Mouse (Mus musculus): ENCODE results near the gene Dok7.

The Dok7 gene

DNA sequence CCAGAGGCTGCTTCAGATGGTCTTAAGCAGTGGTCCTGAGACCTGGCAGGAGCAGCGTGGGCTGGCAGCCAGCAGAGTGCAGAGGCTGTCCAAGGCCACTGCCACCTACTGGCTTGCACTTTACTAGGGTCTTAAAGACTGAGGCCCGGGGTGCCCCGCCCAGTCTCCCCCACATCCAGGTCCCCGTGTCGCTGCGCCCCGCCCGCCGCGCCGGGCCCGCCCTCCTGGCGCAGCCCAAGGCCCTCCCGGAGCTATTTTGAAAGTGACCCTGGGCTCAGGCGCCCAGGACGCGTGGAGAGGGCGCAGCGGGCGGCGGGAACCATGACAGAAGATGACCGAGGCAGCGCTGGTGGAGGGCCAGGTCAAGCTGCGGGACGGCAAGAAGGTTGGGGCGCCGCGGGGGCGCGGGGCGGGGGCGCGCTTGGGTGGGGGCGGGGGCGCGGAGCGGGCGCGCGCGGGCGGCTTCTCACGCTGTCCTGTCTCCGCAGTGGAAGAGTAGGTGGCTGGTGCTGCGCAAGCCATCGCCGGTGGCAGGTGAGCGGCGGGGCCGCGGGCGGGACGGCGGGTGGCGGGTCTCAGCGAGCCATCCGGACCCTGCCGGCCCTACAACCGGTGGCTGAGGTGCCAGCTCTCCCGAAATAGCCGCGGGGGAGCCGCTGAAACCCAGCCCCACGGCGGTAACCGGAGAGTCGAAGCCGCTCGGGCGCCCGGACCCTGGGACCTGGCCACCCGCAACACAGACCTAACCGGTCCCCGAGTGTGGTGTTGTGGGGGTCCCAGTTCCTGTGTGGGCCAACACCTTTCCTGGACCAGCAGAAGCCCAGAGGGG, at the start of gene Dok7:
Gene Dok7 (plus strand): TSS at position 163 of the 829 bp plus-strand sequence.
- peak; percentile 80 for DNase-seq (ENCODE audit: low spot score)

- DNase-seq (ENCODE audit: low spot score): no peak
These were observed 47.4 kb upstream of the Dok7 start for GRCm38 (mm10) chr5:35009163-35009562.

- no peak for DNase-seq (ENCODE audit: low spot score)
These were observed 45.9 kb upstream of the Dok7 start for GRCm38 (mm10) chr5:35010656-35011055.

GRCm38 (mm10) chr5:35011156-35011923, 45.2 kb upstream of the Dok7 start:
- DNase-seq (ENCODE audit: low spot score): no peak

- DNase-seq (ENCODE audit: low spot score): no peak
These were observed 42.5 kb upstream of the Dok7 start for GRCm38 (mm10) chr5:35014036-35014435.

- DNase-seq (ENCODE audit: low spot score): no peak
These were observed 36.8 kb upstream of the Dok7 start for GRCm38 (mm10) chr5:35019673-35020300.

DNA sequence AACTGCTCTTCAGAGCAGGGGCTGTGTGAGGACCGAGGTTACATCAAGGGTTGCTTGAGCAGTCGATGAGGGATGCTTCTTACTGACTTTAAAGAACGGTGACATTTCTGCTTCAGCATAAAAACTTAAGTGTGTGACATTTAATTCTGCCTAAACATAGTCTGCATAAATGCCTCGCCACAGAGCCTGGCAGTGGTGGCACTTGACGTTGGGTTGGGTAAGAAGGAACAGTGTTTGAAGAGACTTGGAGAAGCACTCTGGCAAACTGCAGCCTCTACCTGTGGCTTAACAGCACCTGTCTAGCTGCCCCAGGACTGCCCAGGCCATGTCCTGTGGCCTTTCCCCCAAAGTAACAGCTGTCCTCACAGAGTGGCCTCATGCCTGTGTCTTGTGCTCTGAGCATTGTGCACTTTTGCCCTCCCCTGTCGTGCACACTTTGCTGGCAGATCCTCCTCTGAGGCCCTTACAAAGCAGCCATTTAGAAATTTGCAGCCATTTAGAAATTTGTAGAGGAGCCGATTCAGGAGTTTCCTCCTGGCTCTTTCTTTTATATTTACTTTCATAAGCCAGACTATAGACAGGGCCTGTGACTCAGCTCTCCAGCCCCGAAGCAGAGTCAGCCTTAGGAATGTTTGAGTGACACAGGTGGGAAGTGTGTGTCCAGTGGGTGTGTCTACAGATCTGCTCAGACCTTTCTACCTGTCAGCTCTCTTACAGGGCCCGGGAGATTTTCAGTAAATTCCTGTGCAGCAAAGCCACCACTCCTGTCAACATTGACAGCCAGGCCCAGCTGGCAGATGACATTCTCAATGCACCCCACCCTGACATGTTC, 35.9 kb upstream of the Dok7 start:
- no peak for DNase-seq (ENCODE audit: low spot score)

- peak; percentile 64 for DNase-seq (ENCODE audit: low spot score)
These were observed 31.6 kb upstream of the Dok7 start for GRCm38 (mm10) chr5:35024975-35025374.

GRCm38 (mm10) chr5:35029303-35029702, 27.3 kb upstream of the Dok7 start:
- DNase-seq (ENCODE audit: low spot score): no peak

- no peak for DNase-seq (ENCODE audit: low spot score)
These were observed 26.8 kb upstream of the Dok7 start for GRCm38 (mm10) chr5:35029755-35030154.

DNA sequence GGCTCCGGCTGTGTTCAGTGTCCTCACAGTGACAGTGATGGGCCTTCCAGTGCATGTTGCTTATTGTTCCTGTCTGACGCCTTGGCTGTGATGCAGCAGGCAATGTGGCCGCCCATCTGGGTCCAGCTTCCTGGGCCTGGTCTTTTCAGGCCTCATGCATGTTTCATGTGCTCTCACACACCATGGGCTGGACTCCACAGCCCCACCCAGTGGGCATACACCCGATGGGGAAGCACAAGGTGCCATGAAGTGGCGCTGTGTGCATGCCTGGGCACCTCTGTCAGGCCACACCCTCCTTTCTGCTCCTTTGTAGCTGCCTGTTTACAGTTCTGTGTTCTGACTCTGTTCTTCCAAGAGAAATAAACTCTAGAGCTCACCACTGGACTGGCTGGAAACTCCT, 23.5 kb upstream of the Dok7 start:
- DNase-seq (ENCODE audit: low spot score): no peak

- DNase-seq (ENCODE audit: low spot score): no peak
These were observed 22.9 kb upstream of the Dok7 start for GRCm38 (mm10) chr5:35033619-35034018.

- no peak for DNase-seq (ENCODE audit: low spot score)
These were observed 21.4 kb upstream of the Dok7 start for GRCm38 (mm10) chr5:35035141-35035540.

- no peak for DNase-seq (ENCODE audit: low spot score)
These were observed 20.8 kb upstream of the Dok7 start for GRCm38 (mm10) chr5:35035795-35036194.

DNA sequence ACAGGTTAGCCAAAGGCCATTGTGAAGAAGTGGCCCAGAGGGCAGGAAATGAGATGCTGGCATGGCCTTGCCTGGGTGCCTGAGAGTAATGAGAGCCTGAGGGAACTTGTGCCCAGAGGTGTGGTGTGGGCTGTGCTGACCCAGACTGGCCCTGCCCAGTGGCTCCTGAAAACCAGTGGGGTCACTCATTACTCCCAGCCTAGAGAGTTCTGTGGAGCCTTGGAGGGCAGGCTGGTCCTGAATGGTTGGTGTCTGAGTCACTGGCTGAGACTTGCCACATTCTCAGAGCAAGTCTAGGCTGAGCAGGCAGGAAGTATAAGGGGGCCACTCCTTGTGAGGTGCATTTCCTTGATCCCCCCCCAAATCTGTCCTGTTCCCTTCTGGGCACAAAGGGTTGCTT, 19.1 kb upstream of the Dok7 start:
- no peak for DNase-seq (ENCODE audit: low spot score)

- DNase-seq (ENCODE audit: low spot score): no peak
These were observed 15.2 kb upstream of the Dok7 start, which contains the start of gene Hgfac for GRCm38 (mm10) chr5:35041268-35041829. TSS of gene Hgfac (plus strand) at chr5:35041509.

DNA sequence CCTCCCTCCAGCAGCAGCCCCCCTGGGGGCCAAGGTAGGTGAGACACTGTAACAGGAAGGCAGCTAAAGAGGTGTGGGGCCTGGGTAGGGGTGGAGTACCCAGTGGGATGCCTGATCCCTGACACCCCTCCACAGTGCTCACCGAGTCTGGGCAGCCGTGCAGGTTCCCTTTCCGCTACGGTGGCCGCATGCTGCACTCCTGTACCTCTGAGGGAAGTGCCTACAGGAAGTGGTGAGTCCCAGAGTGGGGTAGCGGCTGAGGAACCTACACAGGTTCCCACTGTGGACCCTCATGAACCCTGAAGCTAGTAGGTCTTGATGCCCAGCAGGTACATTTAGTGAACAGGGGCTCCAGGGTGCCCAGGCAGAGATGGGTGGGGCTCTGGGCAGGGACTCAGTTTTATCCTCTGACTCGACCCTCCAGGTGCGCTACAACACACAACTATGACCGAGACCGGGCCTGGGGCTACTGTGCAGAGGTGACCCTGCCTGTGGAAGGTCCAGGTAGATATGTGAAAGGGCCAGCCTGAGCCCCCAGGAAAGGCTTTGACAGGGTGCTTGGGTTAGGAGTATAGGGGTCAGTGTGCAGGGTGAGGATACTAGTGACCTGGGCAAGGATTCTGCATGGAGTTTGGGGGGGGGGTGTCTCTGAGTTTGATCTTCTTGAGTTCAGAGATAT, 14.0 kb upstream of the Dok7 start:
- no peak for DNase-seq (ENCODE audit: low spot score)

GRCm38 (mm10) chr5:35043110-35043451, 13.5 kb upstream of the Dok7 start:
- peak; percentile 36 for DNase-seq (ENCODE audit: low spot score)

GRCm38 (mm10) chr5:35050541-35050940, 6.0 kb upstream of the Dok7 start:
- no peak for DNase-seq (ENCODE audit: low spot score)

GRCm38 (mm10) chr5:35054628-35055027, 1.9 kb upstream of the Dok7 start:
- DNase-seq (ENCODE audit: low spot score): no peak

GRCm38 (mm10) chr5:35055076-35055475, 1.5 kb upstream of the Dok7 start:
- peak; percentile 72 for DNase-seq (ENCODE audit: low spot score)

Measured in ovary, postnatal 36 days (tissue).